8 mouse cellular contexts compared by ENCODE assay signal in genomic region chr6:17064936-17065790, GRCm38 (mm10). TPM values are rescaled to one million over a fixed set of nuclear protein-coding genes. Genes with fewer than 3 reads are reported as not detected.
DNase-seq lines count a peak whose midpoint lies in the region; ATAC-seq and TF ChIP-seq lines count a peak whose summit lies in the region.

Gene Tes (plus strand): TSS chr6:17065149.

- TF ChIP-seq CTCF in small intestine, adult 2 months (IDR thresholded peaks at IDR 0.05; ENCODE audit: extremely low read depth, insufficient read length, insufficient replicate concordance, low read depth, low read length): no peak

- peaks cover 9% of the 10 kb centered on the region for H3K27me3 ChIP-seq in embryonic facial prominence, embryonic 10.5 days (replicated peaks; ENCODE audit: low read depth, poor library complexity, severe bottlenecking)
- H3K27me3 ChIP-seq in limb, embryonic 11.5 days (ENCODE audit: control insufficient read depth, insufficient read depth, low read length): no peaks in the 10 kb centered on the region
- peaks cover 25% of the 10 kb centered on the region for H3K27me3 ChIP-seq in midbrain, embryonic 12.5 days
- no peaks in the 10 kb centered on the region for H3K27me3 ChIP-seq in small intestine, adult 2 months (ENCODE audit: control insufficient read depth, insufficient read depth, low read length)

- H3K9ac ChIP-seq in limb, embryonic 11.5 days (ENCODE audit: low read length): peak within 1 kb of the TSS; percentile 93
- peak within 1 kb of the TSS; percentile 59 for H3K9ac ChIP-seq in midbrain, embryonic 12.5 days (replicated peaks)

- peak; percentile 97 for ATAC-seq in limb, embryonic 11.5 days (ENCODE audit: insufficient number of reproducible peaks, low FRiP score, low TSS enrichment, low read depth)
- ATAC-seq in midbrain, embryonic 12.5 days (ENCODE audit: low FRiP score, low read depth): peak; percentile 97
- no peak for ATAC-seq in erythroid progenitor cell, adult 5-6 weeks (replicated peaks; ENCODE audit: low FRiP score, poor library complexity, severe bottlenecking)

- H3K9me3 ChIP-seq in embryonic facial prominence, embryonic 10.5 days: no peaks in the 10 kb centered on the region
- H3K9me3 ChIP-seq in limb, embryonic 11.5 days (ENCODE audit: control insufficient read depth, low read length): no peaks in the 10 kb centered on the region
- H3K9me3 ChIP-seq in midbrain, embryonic 12.5 days: no peaks in the 10 kb centered on the region

- peak; percentile 83 for DNase-seq in adrenal gland, postnatal 10 days
- DNase-seq in embryonic facial prominence, embryonic 10.5 days (ENCODE audit: low spot score): peak; percentile 93
- peak; percentile 63 to 82 for DNase-seq in heart, adult 18-20 months
- peak; percentile 89 for DNase-seq in kidney, adult 18-20 months
- peak; percentile 91 for DNase-seq in limb, embryonic 11.5 days (ENCODE audit: low spot score)

- peaks cover 22% of the 10 kb centered on the region for H3K4me1 ChIP-seq in embryonic facial prominence, embryonic 10.5 days
- peaks cover 4% of the 10 kb centered on the region for H3K4me1 ChIP-seq in limb, embryonic 11.5 days (ENCODE audit: control insufficient read depth, insufficient read depth, low read length)
- peaks cover 4% of the 10 kb centered on the region for H3K4me1 ChIP-seq in midbrain, embryonic 12.5 days
- peaks cover 11% of the 10 kb centered on the region; the same call in 1 of the 2 replicates for H3K4me1 ChIP-seq in small intestine, adult 2 months (ENCODE audit: control insufficient read depth, insufficient read depth, insufficient read length, low read length)

- WGBS in embryonic facial prominence, embryonic 10.5 days: under 1% methylated on average over 63 of the region's 63 CpGs
- under 1% methylated on average over 56 of the region's 63 CpGs for WGBS in limb, embryonic 11.5 days
- WGBS in midbrain, embryonic 12.5 days: under 1% methylated on average over 61 of the region's 63 CpGs
- WGBS in small intestine, adult 2 months: under 1% methylated on average over 63 of the region's 63 CpGs

- H3K4me3 ChIP-seq in embryonic facial prominence, embryonic 10.5 days: peak within 1 kb of the TSS; percentile 87
- peak within 1 kb of the TSS; percentile 86 for H3K4me3 ChIP-seq in limb, embryonic 11.5 days (ENCODE audit: low read depth, low read length)
- H3K4me3 ChIP-seq in midbrain, embryonic 12.5 days: peak within 1 kb of the TSS; percentile 75
- peak within 1 kb of the TSS; percentile 76 for H3K4me3 ChIP-seq in small intestine, adult 2 months (ENCODE audit: low read depth, low read length)

- H3K4me2 ChIP-seq in limb, embryonic 11.5 days (ENCODE audit: low read depth, severe bottlenecking): peak within 1 kb of the TSS; percentile 86
- H3K4me2 ChIP-seq in midbrain, embryonic 12.5 days (replicated peaks): peak within 1 kb of the TSS; percentile 87

- peak; percentile 37 for TF ChIP-seq POLR2A in small intestine, adult 2 months (IDR thresholded peaks at IDR 0.05; ENCODE audit: low read depth, low read length)

- peak within 1 kb of the TSS; percentile 94 for H3K27ac ChIP-seq in embryonic facial prominence, embryonic 10.5 days (replicated peaks)
- no peak within 1 kb of the TSS; the same call in 1 of the 2 replicates for H3K27ac ChIP-seq in limb, embryonic 11.5 days (replicated peaks; ENCODE audit: low read depth, low read length)
- H3K27ac ChIP-seq in midbrain, embryonic 12.5 days (replicated peaks): no peak within 1 kb of the TSS
- H3K27ac ChIP-seq in small intestine, adult 2 months (ENCODE audit: insufficient read depth, low read depth, low read length): peak within 1 kb of the TSS; percentile 92

- peaks cover 7% of the 10 kb centered on the region; the same call in 1 of the 2 replicates for H3K36me3 ChIP-seq in embryonic facial prominence, embryonic 10.5 days (replicated peaks)
- H3K36me3 ChIP-seq in limb, embryonic 11.5 days (ENCODE audit: control insufficient read depth, insufficient read depth, low read length): no peaks in the 10 kb centered on the region; the same call in 1 of the 2 replicates
- H3K36me3 ChIP-seq in midbrain, embryonic 12.5 days: no peaks in the 10 kb centered on the region
- H3K36me3 ChIP-seq in small intestine, adult 2 months (ENCODE audit: control insufficient read depth, insufficient read depth, low read length): no peaks in the 10 kb centered on the region

RNA-seq across cellular contexts. Expression of gene Tes, which starts in this region (rescaled TPM):
- total RNA-seq in adrenal gland, postnatal 10 days (2021): 10 to 100 TPM in 1 of 2 experiments, 1 to 10 TPM in 1; 8.6 to 10.9 TPM
- 72.0 and 84.9 TPM in 2 replicates for polyA plus RNA-seq in embryonic facial prominence, embryonic 10.5 days (2016; fragmentation: Nextera tagmentation; extraction: Ambion mirVana)
- 1 to 10 TPM; 3.6 to 6.4 TPM for total RNA-seq in heart, adult 18-20 months (2021)
- 126 and 128 TPM in 2 replicates for polyA plus RNA-seq in limb, embryonic 11.5 days (2014; fragmentation: Nextera tagmentation; extraction: Ambion mirVana)
- 26.3 and 36.5 TPM in 2 replicates for polyA plus RNA-seq in midbrain, embryonic 12.5 days (2016; fragmentation: Nextera tagmentation; extraction: Ambion mirVana)
- 39.8 and 107 TPM in 2 replicates for polyA plus RNA-seq in small intestine, adult 2 months (2012; rRNA removed)
- 3.8 and 22.0 TPM in 2 replicates for total RNA-seq in erythroid progenitor cell, adult 5-6 weeks (2015; ENCODE audit: low replicate concordance)
- 4.5 and 5.3 TPM in 2 replicates for total RNA-seq in erythroid progenitor cell, adult 5-6 weeks (2017; ENCODE audit: low replicate concordance)

Comparison
In these comparisons a context has a peak if more than half of its experiments do, and no peak if none do; other contexts are left out.
1. H3K27ac ChIP-seq: peak in embryonic facial prominence, embryonic 10.5 days (single experiment) and small intestine, adult 2 months (single experiment); none in limb, embryonic 11.5 days (single experiment) and midbrain, embryonic 12.5 days (single experiment).
2. Peak in every context shown above with its lines, with median percentiles within 50 percentile points of each other: DNase-seq and H3K4me3 ChIP-seq.